Mouse (Mus musculus): ENCODE measurements around the gene Tbx19. TPM values are rescaled to one million over a fixed set of nuclear protein-coding genes. Genes with fewer than 3 reads are reported as not detected.

Gene Tbx19
- total RNA-seq, 4 experiments from 2014 or later = not detected

DNA sequence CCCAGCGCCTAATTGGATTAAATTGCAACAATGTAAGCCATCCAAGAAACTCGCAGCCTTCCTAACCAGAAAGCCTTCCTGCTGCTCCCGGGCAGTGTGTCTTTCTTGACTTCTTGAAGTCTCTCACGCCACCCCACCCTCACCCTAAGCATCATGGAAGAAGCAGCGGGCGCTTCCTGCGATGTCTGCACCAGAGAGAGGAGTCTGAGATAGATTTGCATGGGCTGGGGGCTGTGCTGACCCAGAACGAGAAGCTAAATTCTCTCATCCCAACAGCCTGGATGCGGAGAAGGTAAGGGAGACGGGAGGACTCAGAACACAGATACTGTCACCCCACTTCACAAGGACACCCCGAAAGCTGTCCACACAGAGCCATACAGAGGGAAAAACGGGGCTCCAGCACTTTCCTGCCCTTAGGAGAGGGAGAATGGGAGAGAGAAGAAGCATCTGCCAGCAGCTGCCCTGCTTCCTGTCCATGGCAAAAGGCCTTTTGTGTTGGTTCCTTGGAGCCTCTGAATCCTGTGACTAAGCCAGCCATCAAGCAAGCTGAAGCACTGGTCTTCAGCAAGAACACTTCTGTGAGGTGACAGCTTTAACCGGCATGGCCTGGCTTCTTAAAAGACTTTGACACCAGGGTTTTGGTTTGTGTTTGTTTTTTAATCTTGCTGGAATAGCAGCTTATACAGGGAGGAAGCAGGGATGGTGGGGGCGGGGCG is 41.4 kb downstream of the Tbx19 start:
- DNase-seq (ENCODE audit: low spot score in 2 of 2) = no peak

DNA sequence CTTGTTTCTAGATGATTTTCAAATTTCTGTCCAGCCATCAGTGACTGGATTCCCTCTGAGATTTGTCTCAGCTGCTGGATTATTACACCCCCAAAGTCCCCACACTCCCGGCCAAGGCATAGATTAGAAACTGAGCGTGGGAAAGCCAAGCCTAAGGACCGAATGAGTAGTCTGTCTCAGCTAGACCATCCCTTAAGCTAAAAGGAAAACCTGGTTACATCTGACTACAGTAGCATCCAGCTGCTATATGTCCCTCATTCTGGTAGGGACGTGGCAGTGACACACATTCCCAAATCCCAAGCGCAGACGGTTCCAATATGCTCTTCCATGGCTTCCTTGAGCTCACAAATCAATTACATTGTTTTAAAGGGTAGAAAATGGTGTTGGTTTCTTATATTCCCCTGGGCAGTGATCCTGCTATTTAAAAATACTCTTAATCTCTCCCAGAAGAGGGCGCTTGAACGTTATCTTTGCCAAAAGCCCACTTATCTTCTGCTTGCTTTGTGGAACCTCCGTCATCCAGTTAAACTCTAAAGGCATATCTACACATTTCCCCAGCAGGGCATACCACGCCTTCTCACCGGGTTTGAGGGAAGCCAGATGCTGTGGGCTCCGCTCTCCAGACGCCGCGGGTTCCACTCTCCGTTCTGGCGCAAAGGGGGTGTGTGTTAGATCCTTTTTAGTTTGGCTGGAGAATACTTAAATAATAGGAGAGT is 46.0 kb downstream of the Tbx19 start:
- DNase-seq (ENCODE audit: low spot score in 2 of 2) = no peak

DNA sequence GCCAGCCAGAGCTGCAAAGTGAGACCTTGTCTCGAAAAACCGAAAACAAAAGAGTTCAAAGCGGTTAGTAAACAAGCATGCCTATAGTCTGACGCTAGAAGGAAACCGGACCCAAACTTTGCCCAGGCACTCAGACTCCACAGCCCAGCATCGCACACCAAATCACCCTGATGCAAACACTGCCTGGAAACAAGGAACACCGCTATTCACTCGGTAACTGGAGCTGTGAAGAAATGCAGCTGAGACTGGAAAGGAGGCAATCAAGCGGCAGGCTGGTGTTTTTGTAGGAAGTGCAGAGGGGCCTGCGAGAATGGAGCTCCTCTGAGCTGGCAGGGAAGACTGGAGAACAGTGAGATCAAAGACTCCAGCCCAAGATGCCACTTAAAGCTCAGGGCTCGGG is 46.9 kb downstream of the Tbx19 start:
- DNase-seq (ENCODE audit: low spot score in 2 of 2) = no peak

DNA sequence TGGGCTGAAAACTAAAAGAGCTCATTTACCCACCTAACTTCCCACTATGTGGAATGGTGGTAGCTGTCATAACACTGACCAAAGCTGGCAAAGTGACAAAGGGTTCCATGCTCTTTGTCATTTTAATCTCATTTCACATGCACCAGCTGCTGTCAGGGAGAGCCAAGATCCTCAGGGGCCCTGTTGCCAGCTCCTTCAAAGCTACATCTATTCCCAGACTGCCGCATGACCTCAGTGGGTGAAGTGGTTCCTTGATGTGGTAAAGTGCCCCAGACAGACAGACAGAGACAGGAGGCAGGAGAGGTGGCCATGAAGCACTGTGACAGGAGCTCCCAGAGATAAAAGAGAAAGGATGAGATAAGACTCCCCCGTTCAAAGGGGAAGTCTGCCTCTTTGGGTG is 49.9 kb downstream of the Tbx19 start:
- no peak for DNase-seq (ENCODE audit: low spot score in 2 of 2)

DNA sequence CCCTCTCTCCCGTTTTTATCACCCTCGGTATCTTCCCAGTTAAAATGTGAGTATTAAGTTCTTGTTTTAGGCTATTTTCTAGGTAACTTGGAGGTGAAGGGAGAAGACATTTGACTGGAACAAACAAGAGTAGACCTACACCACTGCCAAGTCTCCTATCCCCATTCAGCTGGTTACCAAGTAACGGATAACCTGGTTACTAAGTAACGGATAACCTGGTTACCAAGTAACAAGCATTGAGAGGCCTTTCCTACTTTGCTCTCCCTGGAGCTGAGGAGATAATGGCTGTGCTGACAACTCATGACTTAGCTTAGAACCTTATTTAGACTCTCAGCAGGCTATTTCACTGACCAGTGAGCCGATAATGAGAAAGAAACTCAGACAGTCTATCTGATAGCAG is 51.4 kb downstream of the Tbx19 start:
- no peak for DNase-seq (ENCODE audit: low spot score in 2 of 2)

DNA sequence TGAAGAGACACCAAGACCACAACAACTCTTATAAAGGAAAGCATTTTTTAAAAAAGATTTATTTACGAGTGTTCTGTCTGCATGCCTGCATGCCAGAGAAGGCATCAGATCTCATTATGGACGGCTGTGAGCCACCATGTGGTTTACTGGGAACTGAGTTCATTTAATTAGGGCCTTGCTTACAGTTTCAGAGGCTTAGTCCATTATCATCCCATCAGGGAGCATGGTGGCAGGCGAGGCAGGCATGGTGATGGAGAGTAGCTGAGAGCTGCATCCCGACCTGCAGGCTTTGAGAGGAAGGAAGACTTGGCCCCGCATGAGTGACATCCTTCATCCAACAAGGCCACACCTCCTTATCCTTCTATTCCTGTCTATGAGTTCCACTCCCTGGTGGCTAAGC is 52.1 kb downstream of the Tbx19 start:
- DNase-seq (ENCODE audit: low spot score in 2 of 2) = no peak

DNA sequence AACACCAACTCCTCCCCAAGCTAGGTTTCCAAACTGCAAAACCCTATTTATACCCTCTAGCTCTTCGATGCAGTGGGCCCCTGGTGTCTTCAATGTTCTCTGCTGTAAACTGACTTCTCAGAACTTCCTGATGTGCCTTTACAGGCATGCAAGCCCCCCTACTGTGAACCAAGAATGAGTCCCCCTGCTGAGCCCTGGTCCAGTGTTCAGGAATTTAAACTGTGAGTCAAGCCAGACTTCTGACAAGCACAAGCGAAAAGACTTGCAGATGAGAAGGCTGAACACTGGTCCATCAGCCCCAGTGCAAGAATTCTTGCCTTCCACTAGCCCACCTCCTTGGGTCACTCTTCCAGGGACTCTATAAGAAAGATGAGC is 54.6 kb downstream of the Tbx19 start:
- DNase-seq (ENCODE audit: low spot score in 2 of 2) = no peak

DNA sequence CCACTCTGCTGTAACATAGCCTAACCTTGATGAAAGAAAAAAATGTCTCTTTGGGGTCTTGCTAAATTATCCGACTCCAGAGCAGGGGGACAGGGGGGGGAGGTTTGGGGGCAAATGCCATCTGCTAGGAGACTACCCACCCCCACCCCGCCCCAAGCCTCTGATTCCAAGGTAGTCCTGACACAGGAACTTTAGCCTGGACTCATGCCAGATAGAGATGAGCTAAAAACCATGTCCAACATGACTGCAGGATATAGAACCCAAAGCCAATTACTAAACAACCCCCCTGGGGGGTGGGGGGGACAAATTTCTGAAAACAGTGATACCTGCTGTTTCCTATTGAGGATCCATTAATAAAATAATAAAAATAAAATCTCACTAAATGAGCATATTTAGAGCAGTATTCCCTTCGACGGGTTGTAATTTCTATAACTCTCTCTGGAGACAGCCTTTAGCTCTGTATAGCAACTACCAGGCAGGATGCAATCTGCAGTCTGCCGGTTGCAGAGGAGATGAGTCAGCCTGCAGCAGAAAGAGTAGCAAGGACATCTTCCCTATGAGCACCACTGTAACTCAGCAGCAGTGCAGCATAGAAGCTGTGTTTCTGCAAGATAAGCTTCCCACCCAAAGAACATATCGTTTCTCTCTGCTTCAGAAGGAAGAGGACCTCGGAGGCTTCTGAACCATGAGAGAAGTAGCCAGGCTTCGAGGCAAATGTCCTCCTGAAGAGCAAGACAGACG is 55.1 kb downstream of the Tbx19 start:
- no peak for DNase-seq (ENCODE audit: low spot score in 2 of 2)

DNA sequence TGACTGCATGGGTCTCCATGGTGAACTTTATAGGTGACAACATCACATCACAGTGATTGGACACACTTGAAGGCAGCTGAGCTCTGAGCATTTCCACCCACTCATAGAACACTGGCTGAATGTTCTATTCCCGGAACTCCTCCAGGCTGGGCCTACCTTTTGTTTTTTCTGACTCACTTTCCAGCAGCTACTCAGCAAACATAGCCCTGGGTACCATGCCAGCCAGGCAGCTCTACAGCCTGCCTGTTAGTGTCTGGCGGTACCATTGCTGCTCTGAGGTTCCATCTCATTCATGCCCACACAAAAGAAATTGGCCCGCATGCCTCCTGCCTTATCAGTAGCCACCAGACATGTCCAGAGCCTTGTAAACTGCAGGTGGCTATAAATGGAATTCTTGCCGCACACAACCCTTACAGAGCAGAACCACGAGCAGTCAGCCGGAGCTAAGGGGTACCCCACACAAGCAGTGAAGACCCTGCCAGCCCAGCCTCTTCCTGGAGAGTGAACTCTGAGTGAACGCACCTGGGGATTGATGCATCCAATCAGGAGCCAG is 55.8 kb downstream of the Tbx19 start:
- DNase-seq (ENCODE audit: low spot score in 2 of 2) = peak; percentile 64 to 69

DNA sequence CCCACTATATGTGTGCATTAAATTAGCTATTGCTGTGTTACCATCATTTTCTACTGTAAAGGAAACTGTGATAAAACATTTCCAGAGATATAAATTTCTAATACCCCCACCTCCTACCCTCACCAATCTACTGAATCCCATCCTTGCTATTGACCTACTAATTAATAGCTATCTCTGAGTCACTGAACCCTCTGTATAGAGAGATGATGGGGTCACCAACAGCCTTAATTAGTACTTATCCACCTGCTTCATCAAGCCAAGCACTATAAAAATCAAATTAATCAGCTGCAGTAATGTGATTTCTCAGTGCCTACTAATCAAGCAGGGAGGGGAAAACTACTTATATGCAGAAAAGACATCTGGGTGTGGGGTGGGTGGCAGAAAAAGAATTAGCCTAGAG is 61.0 kb downstream of the Tbx19 start:
- no peak for DNase-seq (ENCODE audit: low spot score in 2 of 2)

DNA sequence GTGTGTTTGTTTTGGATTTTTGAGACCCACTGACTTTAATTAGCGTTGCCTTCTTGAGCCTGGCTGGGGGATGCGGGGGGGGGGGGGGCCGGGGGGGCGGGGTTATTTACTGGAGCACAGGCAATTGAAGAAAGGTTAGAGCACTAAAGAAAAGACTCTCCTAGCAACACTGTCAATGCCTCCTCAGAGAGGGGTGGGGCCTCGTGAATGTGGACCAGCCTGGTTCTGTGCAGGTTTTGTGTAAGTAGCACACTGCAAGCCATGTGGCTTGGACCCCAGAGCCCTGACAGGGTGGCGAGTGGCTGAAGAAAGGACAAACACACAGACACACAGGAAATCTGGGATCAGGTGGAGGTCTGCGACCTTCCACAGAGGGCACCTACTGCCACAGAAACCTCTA is 65.7 kb downstream of the Tbx19 start:
- DNase-seq (ENCODE audit: low spot score in 2 of 2) = no peak

DNA sequence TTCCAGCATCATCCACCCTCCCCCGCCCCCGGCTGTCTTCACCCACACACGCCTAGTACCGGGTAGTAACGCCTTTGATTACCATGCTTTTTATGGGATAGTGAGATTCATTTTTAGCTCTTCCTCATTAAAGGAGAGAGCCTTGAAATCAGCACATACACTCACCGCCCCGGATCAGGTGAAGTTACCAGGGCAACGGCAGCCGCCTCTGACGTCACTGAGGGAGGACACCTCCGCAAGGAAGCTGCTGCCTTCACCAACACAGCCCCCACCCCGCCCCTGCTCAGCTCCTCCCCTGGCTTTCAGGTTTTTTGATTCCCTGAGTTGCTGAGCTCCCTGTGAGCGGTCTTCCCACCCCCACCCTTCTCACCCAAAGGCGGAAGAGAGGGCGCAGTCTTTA is 68.9 kb downstream of the Tbx19 start:
- peak; percentile 63 to 75 for DNase-seq (ENCODE audit: low spot score in 2 of 2)

DNA sequence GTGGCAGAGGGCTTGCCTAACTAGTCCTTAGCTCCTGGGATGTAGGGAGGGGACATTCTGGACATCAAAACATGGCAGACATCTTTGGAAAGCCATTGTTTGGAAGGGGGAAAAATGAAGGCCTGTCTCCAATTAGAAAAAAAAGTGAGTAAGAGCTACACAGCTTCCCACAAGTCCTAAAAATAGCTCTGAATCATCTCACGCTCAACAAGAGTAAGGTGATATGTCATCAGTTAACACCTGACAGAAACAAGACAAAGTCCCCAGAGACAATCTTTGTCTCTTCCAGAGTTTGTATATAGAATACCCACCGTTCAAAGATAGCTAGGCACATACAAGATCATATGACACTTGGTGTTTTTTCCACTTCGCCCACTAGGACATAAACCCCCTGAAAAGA is 71.0 kb downstream of the Tbx19 start:
- DNase-seq (ENCODE audit: low spot score in 2 of 2) = no peak

Other genes starting within 250 kb of the Tbx19 start
- gene Xcl1, start 225.2 kb downstream of the Tbx19 start, total RNA-seq (2022) = under 1 TPM in 1 of 4 experiments, not detected in 3; 0.93 TPM
- gene Sft2d2, start 33.7 kb upstream of the Tbx19 start, total RNA-seq (2022) = 10 to 100 TPM; 14.1 to 17.6 (median 14.9) TPM
- 10 to 100 TPM; 59.9 to 71.1 (median 65.2) TPM for gene Tiprl, start 76.2 kb upstream of the Tbx19 start, total RNA-seq (2022)
- 10 to 100 TPM; 48.2 to 76.2 (median 62.3) TPM for gene Gpr161, start 135.0 kb upstream of the Tbx19 start, total RNA-seq (2022)